Mouse (Mus musculus): Measurements from ENCODE around the gene Gfm1. TPM values are rescaled to one million over a fixed set of nuclear protein-coding genes. Genes with fewer than 3 reads are reported as not detected.
A peak's percentile ranks its signal among the peaks of the same experiment; 100 is the strongest.

Gene Gfm1
- total RNA-seq, 2 experiments from 2014 or later: 122 to 132 TPM

GRCm38 (mm10) chr3:67496310-67496709 lies 66.4 kb downstream of the Gfm1 start:
- no peak for DNase-seq

GRCm38 (mm10) chr3:67497998-67498397 lies 68.1 kb downstream of the Gfm1 start:
- no peak for DNase-seq

- DNase-seq: no peak
Measured at GRCm38 (mm10) chr3:67498773-67499405, 69.0 kb downstream of the Gfm1 start.

DNA sequence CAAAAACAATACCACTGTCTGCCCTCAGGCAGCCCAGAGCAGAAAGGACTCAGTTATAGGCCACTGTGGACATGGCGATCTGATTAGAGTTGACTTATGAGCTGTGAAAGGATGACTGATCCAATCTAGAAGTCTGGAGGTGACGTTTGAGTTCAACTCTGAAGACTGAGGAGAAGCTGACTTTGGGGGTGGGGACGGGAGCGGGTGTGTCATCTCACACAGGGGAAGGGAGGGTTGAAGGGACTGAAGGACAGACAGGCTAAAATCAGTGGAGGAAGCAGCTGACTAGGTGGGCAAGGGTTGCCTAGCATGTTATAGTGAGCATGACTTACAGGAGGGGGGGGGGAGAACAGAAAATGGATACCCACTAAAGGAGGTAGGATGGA lies 69.5 kb downstream of the Gfm1 start:
- DNase-seq: no peak

GRCm38 (mm10) chr3:67503878-67504277 lies 74.0 kb downstream of the Gfm1 start:
- DNase-seq: no peak

- DNase-seq: no peak
Measured at GRCm38 (mm10) chr3:67505286-67505685, 75.4 kb downstream of the Gfm1 start.

DNA sequence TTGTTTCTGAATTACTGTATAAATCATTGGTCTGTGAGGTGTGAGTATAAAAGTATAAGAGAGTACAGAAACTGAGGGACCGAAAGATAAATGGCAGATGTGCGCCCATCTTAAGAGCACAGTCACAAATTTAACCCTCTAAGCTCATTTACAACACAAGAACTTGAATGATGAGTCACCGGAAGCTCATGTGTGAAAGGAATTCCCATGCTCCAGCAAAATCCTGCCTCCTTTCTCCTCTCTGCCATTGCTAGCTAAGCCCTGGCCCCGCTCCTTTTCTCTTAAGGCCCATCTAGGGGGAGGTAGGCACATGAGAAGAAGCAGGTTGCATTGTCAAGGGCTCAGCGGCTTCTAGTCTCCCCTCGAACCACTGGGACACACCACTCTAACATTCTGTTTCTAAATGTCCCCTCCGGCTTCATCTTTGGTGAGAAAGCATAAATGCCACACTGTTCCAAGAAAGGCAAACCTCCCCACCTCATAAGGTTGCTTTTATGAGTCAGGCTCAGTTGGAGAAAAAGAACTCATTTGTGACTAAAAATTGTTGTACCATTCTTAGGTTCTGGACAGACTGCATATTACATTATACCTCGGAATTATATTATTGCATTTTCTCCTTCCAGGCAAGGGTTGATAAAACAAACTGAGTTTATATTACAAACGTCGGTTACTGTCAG lies 78.5 kb downstream of the Gfm1 start:
- no peak for DNase-seq

- DNase-seq: peak; percentile 84
Measured at GRCm38 (mm10) chr3:67512807-67513206, 82.9 kb downstream of the Gfm1 start.

DNA sequence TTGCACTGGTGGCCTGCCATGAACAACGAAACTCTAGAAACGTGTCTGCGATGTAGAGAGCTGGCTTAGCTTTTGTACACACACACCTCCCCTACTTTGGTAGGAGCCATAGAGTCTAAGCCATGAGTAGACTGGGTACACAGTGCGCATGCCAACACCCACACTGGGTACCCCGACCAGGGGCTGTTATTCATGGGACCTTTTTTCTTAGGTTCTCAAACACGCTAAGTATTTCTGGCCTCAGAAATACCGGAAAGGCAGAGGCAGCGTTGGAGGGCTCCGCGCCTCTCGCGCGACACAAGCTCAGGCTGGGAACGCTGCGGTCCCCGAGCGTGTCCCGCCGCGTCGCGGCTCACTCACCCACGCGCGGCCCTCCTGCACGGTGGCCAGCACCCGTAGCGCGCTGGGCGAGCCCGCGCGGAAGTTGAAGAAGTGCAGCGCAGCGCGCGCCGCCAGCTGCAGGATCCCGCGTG lies 84.9 kb downstream of the Gfm1 start:
- DNase-seq: peak; percentile 25

DNA sequence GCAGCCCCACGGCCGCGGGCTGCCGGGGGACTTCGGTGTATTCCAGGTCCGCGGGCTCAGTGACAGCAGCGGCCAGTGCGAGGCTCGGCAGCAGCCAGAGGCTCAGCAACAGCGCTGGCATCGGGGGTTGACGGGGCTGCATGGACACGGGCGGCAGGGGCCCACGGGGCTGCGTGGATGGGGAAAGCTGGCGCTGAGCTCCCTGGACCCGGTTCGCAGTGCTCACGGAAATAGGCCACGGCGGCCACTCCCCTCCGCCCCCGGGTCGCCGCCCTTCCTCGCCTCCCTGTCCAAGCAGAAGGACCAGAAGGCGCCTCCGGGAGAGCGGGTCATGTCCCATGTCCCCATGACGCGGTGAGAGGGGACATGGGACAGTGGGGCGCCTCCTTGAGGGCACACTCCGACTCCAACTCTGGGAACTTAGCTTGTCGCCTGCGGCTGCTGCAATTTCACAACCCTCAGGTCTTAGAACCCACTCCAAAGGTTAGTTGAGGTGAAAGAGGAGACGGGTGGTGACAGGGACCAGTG lies 85.4 kb downstream of the Gfm1 start, which contains the start of gene Rarres1:
Rarres1 (minus strand) TSS at position 250 of the 528 bp plus-strand sequence.
- peak; percentile 39 for DNase-seq

- DNase-seq: no peak
Measured at GRCm38 (mm10) chr3:67520568-67521143, 90.8 kb downstream of the Gfm1 start.

DNA sequence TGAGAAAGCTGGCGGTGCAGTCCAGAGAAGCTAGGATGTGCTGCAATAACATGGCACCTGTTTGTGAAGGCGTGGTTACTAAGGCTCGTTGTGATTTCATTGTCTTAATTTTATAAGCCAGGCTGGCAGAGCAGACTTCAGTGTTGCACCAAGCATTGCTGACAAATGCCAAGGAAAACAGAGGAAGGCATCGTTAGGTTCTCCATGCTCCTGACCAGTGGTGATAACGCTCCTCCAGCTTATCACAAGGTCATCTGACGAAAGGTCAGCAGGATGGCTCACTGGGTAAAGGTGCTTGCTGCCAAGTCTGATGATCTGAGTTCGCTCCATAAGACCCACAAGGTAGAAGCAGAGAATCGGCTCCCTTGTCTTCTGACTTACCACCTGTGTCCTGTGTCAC lies 92.8 kb downstream of the Gfm1 start:
- DNase-seq: no peak

DNA sequence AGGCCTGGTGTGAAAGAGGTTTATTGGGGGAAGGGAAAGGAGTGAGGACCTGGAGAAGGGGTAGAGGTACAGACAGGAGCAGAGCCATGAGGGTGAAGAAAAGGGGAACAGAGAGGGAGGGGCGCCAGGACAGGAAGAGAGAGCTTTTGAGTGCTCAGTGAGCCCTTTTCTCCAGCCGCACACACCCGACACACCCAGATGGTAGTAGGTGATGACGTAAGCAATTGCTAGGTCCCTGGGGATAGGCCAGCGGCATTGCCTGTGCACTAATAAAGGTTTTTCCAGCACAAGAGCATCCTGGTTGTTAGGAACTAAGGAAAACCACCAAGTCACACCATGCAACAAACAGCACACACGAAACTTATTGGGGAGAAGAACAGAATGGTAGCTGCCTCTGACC lies 94.9 kb downstream of the Gfm1 start:
- no peak for DNase-seq

Other genes with a start within 250 kb of the Gfm1 start
- gene Mlf1, start 56.0 kb upstream of the Gfm1 start, total RNA-seq (2021): 10 to 100 TPM; 13.6 to 55.4 TPM
- not detected for gene Gm17402, start 54.9 kb upstream of the Gfm1 start, total RNA-seq (2021)
- gene Lxn, start 33.8 kb downstream of the Gfm1 start, total RNA-seq (2021): 10 to 100 TPM; 17.6 to 21.9 TPM
- 1 to 10 TPM; 1.7 to 1.8 TPM for gene Rarres1, start 85.4 kb downstream of the Gfm1 start, total RNA-seq (2021)
- 10 to 100 TPM; 58.7 to 62.8 TPM for gene Mfsd1, start 152.6 kb downstream of the Gfm1 start, total RNA-seq (2021)

Data from adrenal gland, postnatal 10 days (tissue).